Mouse (Mus musculus): ENCODE results near the gene Gm20820.
"Not testable (repeated sequence)": the region's sequence is repeated elsewhere in the genome, so short reads cannot be mapped to it uniquely, and the experiment has no call there.

Gm20820 gene

DNA sequence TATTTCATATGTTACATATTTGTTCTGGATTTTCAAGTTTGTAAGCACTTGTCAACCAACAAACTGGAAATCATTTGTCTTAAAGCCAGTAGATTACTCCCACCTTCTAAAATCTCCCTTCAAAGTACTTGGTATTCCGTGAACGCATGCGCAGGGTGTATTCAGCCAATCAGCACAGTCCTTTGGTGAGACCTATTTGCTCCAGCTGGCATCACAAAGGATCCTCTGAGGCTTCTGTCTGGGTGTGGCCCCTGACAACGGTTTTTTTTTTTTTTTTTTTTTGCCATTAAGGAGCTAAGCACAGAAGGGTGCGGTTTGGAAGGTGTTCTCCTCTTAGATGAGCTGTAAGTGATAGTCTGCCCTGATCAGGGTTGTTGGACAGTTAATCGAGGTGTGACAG, at the start of gene Gm20820:
Gene Gm20820, plus strand, starts transcription at position 301 of the 400 bp plus-strand sequence.
- DNase-seq: not testable (repeated sequence)

Data from thymus, adult 18-20 months (tissue).